10 mouse cellular contexts compared by ENCODE assay signal in the genomic region with DNA sequence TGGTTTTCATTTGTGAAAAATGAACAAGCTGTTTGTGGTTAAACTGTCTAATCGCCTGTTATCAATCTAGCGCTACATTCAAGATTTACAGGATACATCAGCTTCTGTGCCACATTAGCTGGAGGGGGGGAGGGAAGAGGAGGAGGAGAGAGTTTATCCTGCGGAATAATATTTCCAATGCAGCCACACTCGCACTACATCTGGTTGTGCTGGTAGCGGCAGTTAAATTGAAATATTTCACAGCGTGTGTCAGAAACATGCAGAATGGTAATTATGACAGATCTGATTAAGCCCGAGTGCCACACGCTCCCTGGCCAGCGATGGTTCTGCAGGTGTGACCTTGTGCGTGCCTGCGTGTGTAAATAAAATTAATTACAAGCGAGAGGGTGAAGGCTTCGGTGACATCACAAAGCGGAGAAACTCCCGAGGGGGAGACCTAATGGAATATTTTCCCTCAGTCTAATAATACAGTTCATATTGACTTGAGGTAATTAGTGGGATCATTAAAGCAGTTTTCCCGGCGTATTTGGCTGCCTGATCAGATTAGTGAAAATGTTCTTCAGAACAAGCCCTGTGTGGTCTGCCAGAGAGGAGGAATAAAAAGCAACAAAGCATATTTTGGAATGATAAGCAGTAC.
DNase-seq lines count a peak whose midpoint lies in the region; ATAC-seq and TF ChIP-seq lines count a peak whose summit lies in the region.
"Had no signal": no experiment of that assay in that cellular context is flagged by ENCODE, and none has a peak within 500 bp of the region (broad histone marks: within the 10 kb centered on the region; RNA-seq: fewer than 3 reads in every experiment).

No protein-coding gene starts in this region.

- 20% methylated on average over 17 of the region's 17 CpGs for WGBS in embryonic facial prominence, embryonic 13.5 days
- 42% methylated on average over 17 of the region's 17 CpGs for WGBS in hindbrain, postnatal 0 days

- DNase-seq in embryo, embryonic 11 days: peak; percentile 57
- DNase-seq in embryo, embryonic 10 days (ENCODE audit: low spot score): no peak
- peak; percentile 52 for DNase-seq in hindbrain, postnatal 0 days (ENCODE audit: low spot score)
- DNase-seq in neural tube, embryonic 10.5 days (ENCODE audit: extremely low spot score, low spot score): peak; percentile 22
- no peak for DNase-seq in heart, postnatal 10 days
- DNase-seq in heart, adult 18-20 months: no peak
- no peak for DNase-seq in thymus, postnatal 10 days (ENCODE audit: low spot score in 2 of 2)
- DNase-seq: kidney, postnatal 10 days; liver, embryonic 13.5 days had no signal

- H3K4me3 ChIP-seq in embryonic facial prominence, embryonic 13.5 days: peak overlapping the region; percentile 13; the same call in 1 of the 2 replicates
- H3K4me3 ChIP-seq in hindbrain, postnatal 0 days (ENCODE audit: low read length): peak overlapping the region; percentile 30
- H3K4me3 ChIP-seq: liver, embryonic 13.5 days had no signal

- no peak overlapping the region for H3K9ac ChIP-seq in embryonic facial prominence, embryonic 13.5 days
- H3K9ac ChIP-seq in hindbrain, postnatal 0 days (replicated peaks; ENCODE audit: low read length): peak overlapping the region; percentile 38; the same call in 1 of the 2 replicates
- H3K9ac ChIP-seq: liver, embryonic 13.5 days had no signal

- H3K4me2 ChIP-seq in embryonic facial prominence, embryonic 13.5 days: peak overlapping the region; percentile 55
- H3K4me2 ChIP-seq in hindbrain, postnatal 0 days (ENCODE audit: low read depth, low read length): peak overlapping the region; percentile 56
- H3K4me2 ChIP-seq: liver, embryonic 13.5 days had no signal

- TF ChIP-seq CTCF in hindbrain, postnatal 0 days (IDR thresholded peaks at IDR 0.05; ENCODE audit: low read depth): no peak

- peaks cover 33% of the 10 kb centered on the region for H3K27me3 ChIP-seq in embryonic facial prominence, embryonic 13.5 days
- no peaks in the 10 kb centered on the region for H3K27me3 ChIP-seq in hindbrain, postnatal 0 days (ENCODE audit: insufficient read depth, low read length)
- H3K27me3 ChIP-seq: liver, embryonic 13.5 days had no signal

- intact Hi-C loops in heart, postnatal 10 days (cut with DNase I): no loop called here

- H3K9me3 ChIP-seq in embryonic facial prominence, embryonic 13.5 days: no peaks in the 10 kb centered on the region
- no peaks in the 10 kb centered on the region for H3K9me3 ChIP-seq in hindbrain, postnatal 0 days (ENCODE audit: low read length)
- H3K9me3 ChIP-seq: liver, embryonic 13.5 days had no signal

- ATAC-seq in embryonic facial prominence, embryonic 13.5 days (ENCODE audit: insufficient number of reproducible peaks, insufficient read depth, low FRiP score, low TSS enrichment, low read depth): no peak
- ATAC-seq in hindbrain, postnatal 0 days: peak; percentile 66

- H3K27ac ChIP-seq in embryonic facial prominence, embryonic 13.5 days: no peak overlapping the region
- peak overlapping the region; percentile 12; the same call in 1 of the 2 replicates for H3K27ac ChIP-seq in hindbrain, postnatal 0 days
- H3K27ac ChIP-seq: liver, embryonic 13.5 days had no signal

- peaks cover 13% of the 10 kb centered on the region for H3K4me1 ChIP-seq in embryonic facial prominence, embryonic 13.5 days
- no peaks in the 10 kb centered on the region for H3K4me1 ChIP-seq in hindbrain, postnatal 0 days (ENCODE audit: insufficient read depth, low read length)
- H3K4me1 ChIP-seq: liver, embryonic 13.5 days had no signal

- no peaks in the 10 kb centered on the region for H3K36me3 ChIP-seq in embryonic facial prominence, embryonic 13.5 days
- H3K36me3 ChIP-seq in hindbrain, postnatal 0 days (ENCODE audit: insufficient read depth, low read length): no peaks in the 10 kb centered on the region
- H3K36me3 ChIP-seq: liver, embryonic 13.5 days had no signal

Comparison
In these comparisons a context has a peak if more than half of its experiments do, and no peak if none do; other contexts are left out.
1. DNase-seq: peak in embryo, embryonic 11 days (single experiment), hindbrain, postnatal 0 days (single experiment) and neural tube, embryonic 10.5 days (single experiment); none in embryo, embryonic 10 days (single experiment), heart, postnatal 10 days (0 of 2), heart, adult 18-20 months (0 of 2) and thymus, postnatal 10 days (0 of 2).